Mouse (Mus musculus) adrenal gland, adult 2 months (tissue): Measurements from ENCODE around the gene Selenoi. TPM values are rescaled to one million over a fixed set of nuclear protein-coding genes. Genes with fewer than 3 reads are reported as not detected.

Experiments used
- polyA plus RNA-seq: library from polyadenylated mRNA; depleted of rRNA; stranded (reverse); fragments of >200 nt; gene quantifications from 2 replicates; pipeline ENCODE4 v1.2.3, GENCODE M21; 2012; rRNA removed
- total RNA-seq, 2 experiments: library from RNA; stranded (reverse); gene quantifications; 2 replicates each; pipeline ENCODE4 v1.2.3; 2021

Selenoi gene
- total and polyA plus RNA-seq, 3 experiments, result 21.8 to 53.8 (median 25.6) TPM

Other genes starting within 250 kb of the Selenoi start
- gene Il6, start 219.5 kb upstream of the Selenoi start, total RNA-seq, result not detected
- not detected in 2 replicates for gene Il6, start 219.5 kb upstream of the Selenoi start, polyA plus RNA-seq
- 10 to 100 TPM; 15.4 to 19.9 TPM for gene Tyms, start 159.0 kb upstream of the Selenoi start, total RNA-seq
- gene Tyms, start 159.0 kb upstream of the Selenoi start, polyA plus RNA-seq, result 17.8 and 17.9 TPM in 2 replicates
- gene Garem2, start 127.4 kb upstream of the Selenoi start, total RNA-seq, result under 1 TPM in 1 of 2 experiments, not detected in 1; 0.10 TPM
- gene Garem2, start 127.4 kb upstream of the Selenoi start, polyA plus RNA-seq, result 0.11 TPM in 1 of 2 replicates, not detected in the other
- not detected for gene 3110082J24Rik, start 126.5 kb upstream of the Selenoi start, total RNA-seq
- not detected in 2 replicates for gene 3110082J24Rik, start 126.5 kb upstream of the Selenoi start, polyA plus RNA-seq
- gene Hadha, start 77.4 kb upstream of the Selenoi start, total RNA-seq, result 100 to 1,000 TPM; 558 to 581 TPM
- 72.9 and 82.6 TPM in 2 replicates for gene Hadha, start 77.4 kb upstream of the Selenoi start, polyA plus RNA-seq
- 1,000 to 10,000 TPM in 1 of 2 experiments, 100 to 1,000 TPM in 1; 944 to 1,072 TPM for gene Hadhb, start 77.3 kb upstream of the Selenoi start, total RNA-seq
- 65.7 and 66.9 TPM in 2 replicates for gene Hadhb, start 77.3 kb upstream of the Selenoi start, polyA plus RNA-seq
- gene Adgrf3, start 26.9 kb upstream of the Selenoi start, total RNA-seq, result not detected
- not detected in 2 replicates for gene Adgrf3, start 26.9 kb upstream of the Selenoi start, polyA plus RNA-seq
- under 1 TPM; 0.49 to 0.59 TPM for gene Drc1, start 48.8 kb downstream of the Selenoi start, total RNA-seq
- gene Drc1, start 48.8 kb downstream of the Selenoi start, polyA plus RNA-seq, result 0.11 TPM in 1 of 2 replicates, not detected in the other
- under 1 TPM; 0.06 to 0.10 TPM for gene Otof, start 229.4 kb downstream of the Selenoi start, total RNA-seq
- 0.42 and 0.43 TPM in 2 replicates for gene Otof, start 229.4 kb downstream of the Selenoi start, polyA plus RNA-seq
- not detected for gene 1700001C02Rik, start 233.5 kb downstream of the Selenoi start, total RNA-seq
- not detected in 2 replicates for gene 1700001C02Rik, start 233.5 kb downstream of the Selenoi start, polyA plus RNA-seq